Mouse (Mus musculus) right cerebral cortex, postnatal 14 days (tissue): ENCODE results near the gene Atg5.

Source experiments
- DNase-seq: peaks from one replicate; pipeline ENCODE4 v3.0.0; 2022

Gene Atg5

DNA sequence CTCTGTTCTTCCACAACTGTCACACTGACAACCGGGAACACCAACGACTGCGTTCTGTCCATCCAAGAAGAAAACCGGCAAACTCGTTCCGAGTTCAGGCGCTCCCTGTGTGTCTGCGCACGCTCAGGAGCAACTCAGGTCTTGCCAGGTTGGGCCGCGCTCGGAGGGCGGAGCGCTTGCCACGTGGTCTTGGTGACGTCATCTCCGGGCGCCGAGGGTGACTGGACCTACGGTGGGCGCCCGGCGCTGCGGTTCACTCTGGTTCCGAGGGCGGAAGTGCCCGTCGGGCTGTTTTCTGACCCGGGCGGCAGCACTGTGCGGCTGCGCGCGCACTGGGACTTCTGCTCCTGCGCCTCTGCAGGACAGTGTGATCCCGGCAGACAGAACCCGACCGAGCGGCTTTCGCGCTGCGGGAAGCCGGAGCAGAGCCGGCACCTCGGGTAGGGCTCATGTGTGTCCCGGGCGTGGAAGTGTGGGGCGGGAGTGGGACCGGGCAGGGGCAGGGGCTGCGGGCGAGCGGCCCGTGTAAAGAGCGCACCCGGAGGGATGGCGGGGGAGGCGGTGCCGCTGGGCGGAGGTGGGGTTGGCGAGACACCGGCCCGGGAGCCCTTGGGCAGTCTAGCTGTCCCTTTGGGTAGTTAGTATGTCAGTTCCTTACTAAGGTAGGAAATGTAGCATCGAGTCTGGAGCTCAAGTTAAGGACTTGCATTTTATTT lies at the start of gene Atg5:
Gene Atg5, plus strand, starts transcription at position 214 of the 716 bp plus-strand sequence.
- DNase-seq = peak; percentile 100

DNA sequence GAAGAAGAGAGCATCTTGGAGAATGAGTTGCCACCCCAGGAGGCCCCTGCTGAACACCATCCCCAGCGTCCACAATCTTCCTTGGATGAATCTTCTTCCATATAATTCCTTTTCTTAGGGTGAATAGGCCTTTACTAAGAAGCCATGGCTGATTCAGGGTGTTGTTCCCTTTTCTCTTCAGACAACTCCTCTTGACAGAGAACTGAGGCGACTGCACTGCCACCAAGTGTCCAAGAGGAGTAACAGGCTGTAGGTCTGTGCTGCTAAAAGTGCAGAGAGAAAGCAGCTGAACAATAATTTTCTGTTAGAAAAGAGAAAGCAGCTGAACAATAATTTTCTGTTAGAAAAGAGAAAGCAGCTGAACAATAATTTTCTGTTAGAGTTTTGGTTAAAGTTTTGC lies 49.1 kb upstream of the Atg5 start:
- DNase-seq = peak; percentile 5

DNA sequence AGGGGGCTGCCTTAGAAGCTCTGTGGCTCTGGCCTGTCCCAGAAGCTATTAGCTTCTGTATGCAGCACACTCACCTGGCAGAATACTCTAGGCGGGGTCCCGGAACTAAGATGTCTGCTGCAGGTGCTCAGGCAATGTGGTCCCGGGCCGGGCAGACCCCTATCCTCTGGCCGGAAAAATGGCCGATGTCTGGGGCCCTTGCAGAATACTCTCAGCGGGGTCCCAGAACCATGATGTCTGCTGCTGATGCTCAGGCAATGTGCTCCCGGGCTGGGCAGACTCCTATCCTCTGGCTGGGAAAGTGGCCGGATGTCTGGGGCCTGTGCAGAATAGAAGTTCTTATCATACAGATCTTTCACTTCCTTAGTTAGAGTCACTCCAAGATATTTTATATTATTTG lies 43.8 kb upstream of the Atg5 start:
- no peak for DNase-seq

DNA sequence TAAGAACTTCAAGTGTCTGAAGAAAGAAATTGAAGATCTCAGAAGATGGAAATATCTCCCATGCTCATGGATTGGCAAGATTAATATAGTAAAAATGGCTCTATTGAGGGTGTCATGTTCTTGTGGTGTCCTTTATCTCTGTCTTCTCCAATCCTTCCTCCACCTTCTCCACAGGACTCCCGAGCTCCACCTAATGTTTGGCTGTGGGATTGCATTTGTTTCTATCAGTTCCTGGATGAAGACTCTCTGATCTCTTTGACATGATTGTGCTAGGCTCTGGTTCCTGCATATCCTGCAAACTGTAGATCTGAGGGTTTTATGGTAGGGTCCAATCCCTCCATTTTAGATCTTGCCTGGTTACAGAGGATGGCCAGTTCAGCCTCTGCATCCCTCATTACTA lies 34.8 kb upstream of the Atg5 start:
- peak; percentile 20 for DNase-seq

DNA sequence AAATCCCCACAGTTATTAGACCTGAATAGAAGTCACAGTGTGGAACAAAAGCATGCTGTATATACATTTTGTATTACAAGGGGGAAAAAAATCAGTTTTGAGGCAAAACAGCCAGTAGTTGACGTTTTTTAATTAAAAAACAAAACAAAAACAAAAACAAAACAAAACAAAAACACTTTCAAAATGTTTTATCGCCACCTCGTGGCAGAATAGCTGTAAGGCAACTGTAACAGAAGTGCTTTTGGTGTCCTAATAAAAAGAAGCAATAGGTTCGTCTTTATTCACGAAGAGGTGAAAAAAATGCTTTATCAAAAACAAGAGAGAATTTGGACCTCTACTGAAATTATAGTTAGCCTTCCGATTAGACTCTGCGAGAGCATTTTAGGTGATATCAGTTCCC lies 32.9 kb upstream of the Atg5 start:
- DNase-seq = peak; percentile 6

DNA sequence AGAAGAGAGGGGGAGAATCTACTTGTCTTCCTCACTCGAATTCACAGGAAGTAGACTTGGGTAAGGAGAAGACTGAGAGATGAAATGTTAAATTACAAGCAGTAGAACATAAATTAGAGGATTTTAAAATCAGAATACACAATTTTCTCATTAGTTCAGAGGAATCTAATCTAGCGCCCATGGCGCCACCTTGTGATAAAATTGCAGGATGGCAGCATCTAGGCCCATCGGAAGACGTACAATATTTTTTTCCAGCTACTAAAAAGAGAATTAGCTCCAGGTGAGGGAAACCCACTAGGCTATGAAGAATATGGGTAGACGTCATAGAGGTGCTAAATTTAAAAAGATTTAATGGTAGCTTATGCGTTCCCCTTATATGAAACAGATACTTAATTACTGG lies 11.5 kb upstream of the Atg5 start:
- DNase-seq = peak; percentile 22

DNA sequence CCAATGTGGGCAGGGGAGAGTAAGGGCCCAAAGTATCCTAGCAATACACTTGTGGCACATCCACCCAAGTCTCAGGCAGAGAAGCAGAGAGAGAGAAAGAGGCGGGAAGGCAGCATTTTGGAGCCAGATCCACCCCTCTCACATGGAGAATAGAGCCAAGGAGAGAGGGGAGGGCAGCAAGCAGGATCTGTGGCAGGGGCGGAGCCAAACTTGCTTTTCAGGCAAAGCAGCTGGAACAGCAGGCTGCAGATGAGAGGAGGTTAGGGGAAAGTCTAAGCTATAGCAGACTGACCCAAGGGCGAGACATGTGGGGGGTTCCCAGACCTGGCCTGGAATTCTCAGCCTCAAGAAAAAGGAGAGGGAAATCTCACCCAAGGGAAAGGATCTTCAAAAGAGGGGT lies 2.3 kb upstream of the Atg5 start:
- no peak for DNase-seq

DNA sequence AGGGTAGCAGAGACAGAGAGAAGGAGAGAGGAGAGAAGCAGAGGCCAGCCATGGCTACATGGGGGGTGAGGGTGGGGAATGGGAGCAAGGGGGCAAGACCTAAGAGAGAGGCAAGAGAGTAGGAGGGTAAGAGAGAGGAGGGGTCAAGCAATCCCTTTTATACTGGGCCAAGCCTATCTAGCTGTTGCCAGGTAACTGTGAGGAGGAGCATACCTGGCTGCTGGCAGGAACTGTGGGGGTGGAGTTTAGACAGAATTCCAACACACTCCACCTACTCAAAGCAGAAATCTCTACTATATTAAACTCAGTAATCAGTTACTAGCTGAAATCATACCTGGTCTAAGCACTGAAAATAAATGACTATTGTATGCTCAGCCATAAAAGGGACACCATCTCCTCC lies 1.6 kb upstream of the Atg5 start:
- no peak for DNase-seq

DNA sequence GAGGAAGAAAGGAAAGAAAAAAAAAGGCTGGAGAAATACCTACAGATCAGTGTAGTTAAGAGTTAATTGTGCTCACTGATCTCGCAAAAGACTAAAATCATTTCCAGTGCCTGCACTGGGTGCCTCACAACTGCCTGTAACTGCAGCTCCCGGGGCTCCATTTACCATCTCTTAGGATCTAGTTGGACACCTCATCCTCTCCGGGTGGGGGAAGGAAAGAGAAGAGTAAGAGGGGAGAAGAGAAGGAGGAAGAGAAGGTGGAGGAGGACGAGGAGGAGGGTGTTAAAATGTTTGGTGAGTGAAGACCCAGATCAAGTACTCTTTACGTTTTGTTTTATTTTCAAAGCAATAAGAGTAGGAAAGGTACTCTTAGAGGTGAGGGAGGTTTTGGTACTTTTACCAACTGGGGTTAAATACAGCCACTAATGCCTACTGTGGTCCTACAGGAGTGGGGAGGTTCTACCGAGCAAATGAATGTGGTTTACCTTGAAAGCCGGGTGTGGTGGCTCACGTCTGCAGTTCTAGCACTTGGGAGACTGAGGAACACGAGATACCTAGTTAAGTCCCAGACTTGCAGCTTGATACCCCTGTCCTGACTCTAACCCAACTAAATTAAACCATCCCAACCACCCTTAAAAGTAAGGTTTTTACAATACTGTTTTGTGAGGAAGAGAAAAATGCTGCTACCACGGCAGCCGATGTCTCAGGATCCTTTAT lies 574 bp upstream of the Atg5 start:
- DNase-seq = no peak

DNA sequence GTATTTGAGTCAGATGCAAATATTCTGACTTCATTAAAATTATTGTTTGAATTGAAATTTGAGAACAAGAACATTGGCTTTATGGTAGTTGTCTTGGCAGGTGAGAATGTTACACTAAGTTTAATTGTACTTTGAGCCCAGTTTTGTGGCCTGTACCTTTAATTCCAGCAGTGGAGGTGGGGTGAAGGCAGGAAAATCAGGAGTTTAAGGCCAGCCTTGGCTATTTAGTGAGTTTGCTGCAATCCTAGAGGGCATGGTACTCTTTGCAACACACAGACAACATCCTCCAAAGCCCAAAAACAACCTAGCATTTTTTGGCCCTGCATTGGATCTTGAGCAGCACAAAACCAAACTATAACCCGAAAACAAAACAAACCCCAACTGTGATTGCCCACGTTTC lies 1.1 kb downstream of the Atg5 start:
- DNase-seq = no peak

DNA sequence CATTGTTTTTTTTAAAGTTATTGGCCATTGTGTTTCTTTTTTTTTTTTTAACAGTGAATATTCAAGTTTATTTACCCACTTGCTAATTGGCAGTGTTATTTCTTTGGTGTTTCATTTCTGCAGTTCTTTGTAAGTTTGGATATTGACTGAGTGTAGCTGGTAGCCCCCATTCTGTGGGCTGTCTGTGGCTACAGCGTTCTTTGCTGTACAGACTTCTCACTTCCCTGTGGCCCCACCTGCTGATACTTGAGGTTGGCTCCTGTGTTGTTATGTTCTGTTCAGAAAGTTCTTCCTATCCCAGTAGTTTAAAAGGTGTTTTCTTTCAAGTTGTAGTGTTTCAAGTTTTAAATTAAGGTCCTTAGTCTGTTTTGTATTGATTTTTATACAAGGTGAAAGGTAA lies 14.2 kb downstream of the Atg5 start:
- DNase-seq = no peak

DNA sequence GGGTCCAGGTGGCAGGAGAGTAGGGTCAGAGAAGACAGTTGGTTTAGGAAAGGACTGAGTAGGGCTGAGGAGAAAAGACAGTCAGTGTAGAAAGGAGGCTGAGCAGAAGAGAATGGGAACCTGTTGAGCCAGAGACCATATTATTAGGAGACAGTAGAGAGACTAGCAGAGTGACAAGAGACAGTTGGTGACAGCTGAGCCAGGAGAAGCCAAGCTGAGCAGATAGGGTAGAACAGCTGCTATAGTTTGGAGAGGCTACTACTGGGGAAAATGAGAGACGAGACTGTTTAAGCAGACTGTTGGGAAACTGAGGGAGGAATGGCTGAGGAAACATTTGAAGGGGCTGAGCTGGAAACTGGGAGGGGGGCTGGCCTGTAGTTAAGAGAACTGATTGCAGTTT lies 16.9 kb downstream of the Atg5 start:
- no peak for DNase-seq

DNA sequence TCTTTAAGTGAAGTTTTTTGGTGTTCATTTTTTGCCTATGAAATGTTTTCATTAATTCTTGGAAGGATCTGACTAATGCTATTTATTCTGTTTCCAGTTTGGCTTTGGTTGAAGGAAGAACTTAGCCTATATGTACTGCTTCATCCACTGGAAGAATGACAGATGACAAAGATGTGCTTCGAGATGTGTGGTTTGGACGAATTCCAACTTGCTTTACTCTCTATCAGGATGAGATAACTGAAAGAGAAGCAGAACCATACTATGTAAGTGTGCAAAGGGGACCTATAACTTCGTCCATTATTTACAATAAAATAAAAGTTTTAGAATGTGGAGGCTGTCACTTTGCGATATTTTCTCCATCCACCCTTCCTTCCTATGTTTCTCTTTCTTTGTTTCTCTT lies 17.8 kb downstream of the Atg5 start:
- DNase-seq = no peak

DNA sequence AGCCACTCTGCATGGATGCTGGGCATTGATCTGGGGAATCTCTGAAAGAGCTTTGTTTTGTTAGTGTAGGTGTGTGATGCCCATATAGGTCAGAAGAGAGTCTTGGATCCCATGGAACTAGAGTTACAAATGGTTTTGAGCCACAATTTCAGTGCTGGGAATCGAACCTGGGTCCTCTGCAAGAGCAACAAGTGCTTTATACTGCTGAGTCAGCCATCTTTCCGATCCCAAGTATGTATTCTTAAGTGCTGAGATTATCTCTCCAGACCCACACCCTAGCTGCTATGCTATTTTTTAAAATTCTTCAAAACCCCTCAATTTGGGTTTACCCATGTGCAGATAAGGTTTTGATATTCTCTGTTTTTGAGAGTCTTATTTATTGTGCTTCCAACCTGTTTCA lies 22.7 kb downstream of the Atg5 start:
- DNase-seq = no peak

DNA sequence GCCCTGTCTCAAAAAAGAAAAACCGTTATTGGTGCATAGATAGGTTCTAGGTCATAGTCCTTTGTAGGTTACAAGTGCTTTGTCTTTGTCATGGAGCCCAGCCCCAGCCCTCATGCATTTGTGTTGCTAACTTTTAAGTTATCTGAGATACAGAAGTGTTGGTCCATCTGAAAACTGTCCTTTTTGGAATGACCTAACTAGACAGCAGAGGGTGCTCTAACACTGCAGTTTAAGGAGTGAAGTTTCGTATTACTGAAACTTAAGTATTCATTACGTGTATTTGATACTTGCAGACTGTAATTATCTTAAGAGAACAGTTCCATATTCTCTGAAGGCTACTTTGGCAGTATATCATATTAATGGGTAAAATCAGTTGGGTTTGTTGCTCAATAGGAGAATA lies 24.0 kb downstream of the Atg5 start:
- DNase-seq = no peak

DNA sequence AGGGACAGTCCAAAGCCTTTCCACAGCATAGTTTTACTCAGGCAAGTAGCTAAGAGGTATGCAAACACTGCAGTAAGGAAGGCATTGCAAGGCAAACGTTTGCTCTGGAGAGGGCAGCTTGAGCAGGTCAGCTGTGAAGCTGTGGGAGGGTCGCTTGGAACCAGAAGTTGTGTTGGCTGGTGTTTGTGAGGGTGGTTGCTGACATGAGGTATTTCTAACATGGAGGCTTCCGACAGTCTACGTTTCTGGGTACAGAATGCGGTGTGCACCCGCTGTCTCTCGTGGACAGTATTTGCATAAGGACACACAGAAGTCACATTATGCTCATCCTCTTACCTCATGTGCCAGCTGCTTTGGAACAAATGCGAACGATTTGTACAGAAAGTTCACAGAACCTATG lies 31.0 kb downstream of the Atg5 start:
- DNase-seq = no peak

DNA sequence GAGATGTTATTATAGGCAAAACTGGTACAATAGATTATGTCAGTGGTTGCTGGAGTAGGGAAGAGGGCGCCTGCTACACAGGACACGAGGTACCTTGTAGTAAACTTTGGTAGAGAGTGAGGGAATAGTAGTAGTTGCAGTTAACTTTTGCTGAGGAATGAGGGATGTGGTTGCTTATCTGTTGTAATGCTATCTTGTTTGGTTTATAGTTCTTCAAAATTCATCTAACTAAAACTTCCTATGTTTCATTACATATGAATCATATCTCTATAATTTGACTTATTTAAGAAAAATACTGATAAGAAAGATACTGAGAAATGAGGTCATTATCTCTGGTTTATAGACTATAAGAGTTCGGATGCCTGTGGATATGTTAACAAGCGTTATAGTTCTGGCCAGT lies 31.9 kb downstream of the Atg5 start:
- DNase-seq = no peak

DNA sequence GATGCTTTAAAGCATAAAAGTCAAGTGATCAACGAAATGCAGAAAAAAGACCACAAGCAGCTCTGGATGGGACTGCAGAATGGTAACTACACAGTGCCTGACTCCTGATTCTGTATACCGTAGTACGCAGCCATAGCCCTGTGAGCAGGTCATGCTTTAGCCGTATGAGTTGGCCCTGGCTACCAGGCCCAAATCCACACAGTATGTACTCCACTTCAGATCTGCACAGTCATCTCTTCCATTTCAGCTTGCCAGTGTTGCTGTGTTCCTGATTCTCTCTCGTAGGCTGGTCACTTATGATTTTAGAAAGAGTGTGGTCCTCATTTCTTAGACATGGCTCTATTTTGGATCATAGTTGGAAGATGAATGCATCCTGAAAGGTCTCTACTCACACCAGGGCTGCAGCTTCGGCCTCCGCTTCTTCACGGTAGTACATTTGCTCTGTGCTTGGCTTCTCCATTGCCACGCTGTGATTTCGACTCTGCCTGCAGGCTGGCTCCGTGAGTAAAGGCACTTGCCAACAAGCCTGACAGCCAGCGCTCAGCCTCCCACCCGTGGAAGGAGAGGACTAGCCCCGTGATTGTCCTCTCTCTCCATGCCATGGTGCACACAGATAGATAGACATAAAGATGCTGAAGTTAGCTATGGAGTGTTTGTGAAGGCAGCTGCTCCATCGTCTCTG lies 35.6 kb downstream of the Atg5 start:
- no peak for DNase-seq

DNA sequence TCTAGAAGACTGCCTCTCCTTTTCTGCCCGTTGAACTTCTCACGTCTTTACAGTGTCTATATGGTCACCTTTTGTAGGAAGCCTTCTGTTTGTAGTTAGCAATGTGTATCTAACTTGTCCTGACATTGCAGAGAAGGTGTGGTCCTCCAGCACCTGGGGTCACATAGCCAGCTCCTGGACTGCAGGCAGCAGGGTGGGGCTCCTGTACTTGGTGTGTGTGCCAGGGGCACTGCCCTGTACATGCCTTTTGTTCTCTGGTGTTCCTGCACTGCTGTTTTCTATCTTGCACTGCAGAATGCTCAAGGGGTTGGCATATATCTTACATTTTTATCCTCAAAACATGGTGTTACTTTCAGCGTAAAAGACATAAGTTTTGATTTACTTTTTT lies 36.2 kb downstream of the Atg5 start:
- no peak for DNase-seq

DNA sequence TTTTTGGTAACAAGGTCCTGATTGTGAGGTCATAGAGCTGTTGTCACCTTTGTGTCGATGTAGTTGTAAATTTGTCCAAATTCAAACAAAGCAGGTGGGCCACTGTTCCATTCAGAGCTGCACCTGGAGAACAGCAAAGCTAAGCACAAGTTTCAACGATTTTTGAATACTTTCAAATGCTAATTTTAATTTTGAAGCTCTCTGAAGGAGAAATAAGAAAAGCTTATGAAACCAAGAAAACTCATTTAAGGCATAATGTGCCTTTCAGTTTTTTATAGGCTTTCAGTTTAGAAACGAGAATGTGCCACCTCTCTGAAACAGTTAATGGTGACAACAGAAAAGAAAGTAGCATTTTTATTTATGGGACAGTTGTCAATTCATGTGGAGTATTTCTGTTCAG lies 36.7 kb downstream of the Atg5 start:
- DNase-seq = no peak

DNA sequence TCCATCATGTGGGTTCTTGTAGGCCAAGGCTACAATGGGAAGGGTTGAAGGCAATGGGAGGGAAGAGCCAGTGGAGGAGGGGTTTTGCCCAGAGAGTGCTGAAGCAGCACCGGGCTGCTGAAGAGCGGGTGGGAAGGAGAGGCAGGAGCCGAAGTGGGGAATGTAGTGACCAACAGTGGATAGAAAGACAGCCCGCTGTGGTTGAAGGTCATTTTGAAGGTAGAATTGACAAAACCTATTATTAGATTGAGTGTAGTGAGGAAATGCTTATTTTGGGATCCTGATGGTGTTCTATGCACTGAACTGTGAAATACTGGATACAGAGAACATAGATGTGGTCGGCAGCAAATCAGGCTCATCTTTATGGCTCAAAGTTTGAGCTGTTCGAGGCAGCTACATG lies 38.1 kb downstream of the Atg5 start:
- DNase-seq = no peak

DNA sequence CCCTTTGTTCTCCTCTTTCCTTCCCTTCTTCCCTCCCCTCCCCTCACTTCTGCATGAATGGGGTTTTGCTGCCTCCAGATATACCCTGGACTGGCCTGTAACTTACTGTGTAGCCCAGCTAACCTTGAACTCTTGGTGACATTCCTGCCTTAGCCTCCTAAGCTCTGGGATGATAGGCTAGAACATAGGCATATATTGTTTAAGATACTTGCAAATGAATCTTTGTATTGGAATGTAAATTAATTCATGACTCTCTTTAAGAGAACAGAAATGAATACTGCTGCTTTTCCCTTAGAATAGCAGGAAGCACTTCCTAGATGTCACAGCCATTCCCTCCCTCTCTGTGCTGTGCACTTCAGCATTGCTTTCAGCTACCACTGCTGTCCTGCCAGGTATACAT lies 40.1 kb downstream of the Atg5 start:
- DNase-seq = no peak

DNA sequence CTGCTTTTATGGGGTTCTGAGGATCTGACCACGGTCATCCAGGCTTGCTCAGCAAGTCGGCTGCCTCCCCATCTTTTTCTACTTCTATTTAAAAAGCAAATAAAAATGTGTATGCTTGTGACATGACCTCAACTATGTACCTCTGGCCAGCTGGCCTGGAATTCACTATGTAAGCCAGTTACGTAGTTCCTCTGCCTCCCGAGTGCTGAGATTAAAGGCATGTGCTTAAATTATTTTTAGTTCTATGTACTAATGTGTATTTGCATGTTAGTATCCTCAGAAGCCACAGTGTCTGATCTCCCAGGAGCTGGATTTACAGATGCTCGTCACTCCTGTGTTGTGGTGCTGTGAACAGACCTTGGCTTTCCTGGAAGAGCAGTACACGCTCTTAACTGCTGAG lies 41.1 kb downstream of the Atg5 start:
- DNase-seq = no peak

DNA sequence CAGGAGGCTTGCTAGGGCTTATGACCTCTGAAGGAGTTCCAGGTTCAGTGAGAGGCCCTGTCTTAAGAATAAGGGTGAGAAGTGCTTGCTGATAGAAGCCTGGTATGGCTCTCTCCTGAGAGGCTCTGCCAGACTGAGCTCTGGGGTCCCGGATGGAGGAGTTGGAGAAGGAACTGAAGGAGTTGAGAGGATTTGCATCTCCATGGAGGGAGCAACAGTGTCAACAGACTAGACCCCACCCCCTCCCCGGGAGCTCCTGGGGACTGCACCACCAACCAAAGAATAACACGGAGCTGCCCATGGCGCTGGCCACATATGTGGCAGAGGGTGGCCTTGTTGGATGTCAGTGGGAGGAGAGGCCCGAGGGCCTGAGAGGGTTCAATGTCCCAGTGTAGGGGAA lies 47.1 kb downstream of the Atg5 start:
- DNase-seq = no peak
